Mouse (Mus musculus) right cerebral cortex, adult 2 months (tissue): ENCODE data around the gene Mfsd9.
"Not testable (repeated sequence)": the region's sequence is repeated elsewhere in the genome, so short reads cannot be mapped to it uniquely, and the experiment has no call there.

Experiments
- DNase-seq, 2 experiments: peaks; one replicate each; pipeline ENCODE4 v3.0.0; 2021 to 2022; ENCODE audit warnings: low spot score in 2 of 2

Mfsd9 gene

GRCm38 (mm10) chr1:40783450-40783849 lies 7.0 kb downstream of the Mfsd9 start:
- no peak for DNase-seq

DNA sequence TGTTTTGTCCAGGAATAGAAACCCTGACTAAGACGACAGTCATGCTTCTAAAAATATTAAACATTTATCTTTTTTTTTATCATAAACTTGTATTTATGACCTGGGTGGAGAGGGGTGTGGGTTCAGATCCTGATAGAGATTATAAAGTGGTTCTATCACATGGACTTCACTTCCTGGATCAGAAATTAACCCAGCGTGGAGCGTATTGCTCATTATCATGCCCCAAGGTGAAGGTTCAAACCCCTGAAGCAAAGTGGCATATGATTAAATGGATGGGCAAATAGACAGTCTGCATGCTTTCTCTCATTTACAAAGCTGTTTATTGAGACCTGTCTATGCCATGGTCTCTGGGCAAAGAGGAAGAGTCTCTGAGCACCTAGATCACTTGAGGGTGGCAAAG lies 13.7 kb downstream of the Mfsd9 start:
- no peak for DNase-seq

DNA sequence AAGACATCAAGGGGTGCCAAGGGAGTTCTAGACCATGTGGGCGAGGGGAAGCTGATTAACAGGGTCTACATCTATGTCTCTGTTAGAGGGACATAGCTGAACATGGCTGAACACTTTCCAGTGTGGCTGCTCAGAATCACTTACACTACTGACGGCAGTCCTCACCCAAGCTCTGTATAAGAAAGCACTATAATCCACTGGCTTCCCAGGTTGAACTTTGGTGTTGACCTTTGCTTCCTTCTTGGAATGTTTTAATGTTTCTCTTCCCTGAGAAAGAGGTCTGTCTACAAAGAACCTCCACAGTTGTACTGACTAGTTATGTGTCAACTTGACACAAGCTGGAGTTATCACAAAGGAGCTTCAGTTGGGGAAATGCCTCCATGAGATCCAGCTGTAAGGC lies 14.4 kb downstream of the Mfsd9 start:
- DNase-seq, result no peak

GRCm38 (mm10) chr1:40774040-40774439 lies 16.4 kb downstream of the Mfsd9 start:
- DNase-seq, result no peak

GRCm38 (mm10) chr1:40773234-40773633 lies 17.3 kb downstream of the Mfsd9 start:
- no peak for DNase-seq

GRCm38 (mm10) chr1:40771196-40771970 lies 19.1 kb downstream of the Mfsd9 start:
- DNase-seq, result no peak

GRCm38 (mm10) chr1:40769331-40769894 lies 21.1 kb downstream of the Mfsd9 start:
- no peak for DNase-seq

- peak; percentile 50 to 55 for DNase-seq
Measured at GRCm38 (mm10) chr1:40768606-40769005, 21.9 kb downstream of the Mfsd9 start.

- DNase-seq, result no peak
Measured at GRCm38 (mm10) chr1:40767588-40767987, 22.9 kb downstream of the Mfsd9 start.

GRCm38 (mm10) chr1:40765521-40765920 lies 25.0 kb downstream of the Mfsd9 start:
- DNase-seq, result no peak

- DNase-seq, result no peak
Measured at GRCm38 (mm10) chr1:40764701-40765275, 25.7 kb downstream of the Mfsd9 start.

- DNase-seq, result no peak
Measured at GRCm38 (mm10) chr1:40764042-40764441, 26.4 kb downstream of the Mfsd9 start.

DNA sequence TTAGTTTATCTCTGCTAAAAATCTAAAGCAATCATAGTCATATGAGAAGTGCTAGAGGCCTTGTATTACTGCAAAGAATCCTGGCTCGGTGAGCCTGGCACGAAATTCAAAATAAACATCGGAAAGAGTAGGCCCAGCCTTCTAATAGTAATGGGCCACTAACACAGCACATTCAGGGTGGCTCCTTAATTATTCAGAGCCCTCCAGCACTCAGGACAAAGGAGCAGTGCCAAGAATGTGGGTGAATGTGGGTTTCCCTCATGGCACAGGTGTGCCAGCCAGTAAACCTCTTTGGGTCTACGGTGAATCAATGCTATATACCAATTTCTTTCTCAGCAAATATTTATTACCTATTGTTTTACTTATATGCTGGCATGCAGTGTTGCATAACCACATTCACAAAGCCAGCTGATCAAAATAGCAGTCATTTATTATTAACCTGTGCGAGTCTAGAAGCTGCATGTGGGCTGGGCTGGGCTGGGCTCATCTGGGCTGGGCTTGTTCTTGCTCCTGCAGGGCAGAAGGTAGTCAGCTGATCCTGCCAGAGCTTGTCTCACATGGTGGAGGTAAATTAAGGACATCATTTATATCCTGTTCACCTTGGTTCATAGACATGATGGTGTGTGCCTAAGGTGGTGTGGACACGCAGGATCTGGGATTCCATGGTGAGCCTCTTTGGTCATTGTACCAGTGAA lies 30.6 kb downstream of the Mfsd9 start:
- no peak for DNase-seq

DNA sequence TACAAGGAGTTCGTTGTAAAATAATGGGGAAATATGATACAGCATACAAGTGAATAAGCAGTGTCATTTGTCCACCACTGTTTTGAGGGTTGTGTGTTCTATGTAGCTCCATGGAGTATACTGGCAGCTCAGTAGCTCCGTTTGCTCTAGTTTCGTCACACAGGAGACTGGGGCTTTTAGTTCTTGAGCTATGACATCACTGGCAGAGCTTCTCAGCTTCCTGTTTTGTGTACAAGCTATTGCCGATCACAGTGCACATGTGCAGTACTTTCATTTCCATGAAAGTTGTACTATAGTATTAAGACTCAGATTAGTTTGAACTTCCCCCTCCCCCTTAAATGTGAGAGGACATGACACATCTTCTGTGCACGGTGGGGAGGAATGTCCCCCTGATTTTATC lies 44.4 kb downstream of the Mfsd9 start:
- DNase-seq, result no peak

DNA sequence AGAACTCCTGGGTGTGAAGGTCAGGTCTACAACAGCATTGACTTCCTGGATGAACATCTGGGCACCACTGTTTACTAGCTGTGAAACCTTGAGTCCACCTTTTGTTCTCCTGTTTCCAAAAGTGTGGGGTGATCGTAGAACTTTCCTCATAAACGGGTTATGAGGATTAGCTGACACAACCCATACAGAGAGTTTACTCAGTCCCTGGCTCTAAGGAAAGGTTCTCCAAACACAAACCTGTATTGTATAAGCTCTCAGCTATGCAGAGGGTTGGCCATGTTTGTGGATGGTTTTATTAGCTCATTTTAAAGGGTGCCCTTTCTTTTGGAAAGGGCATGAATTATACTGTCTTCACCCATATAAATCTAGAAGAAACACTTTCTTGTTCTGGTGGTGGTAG lies 49.7 kb downstream of the Mfsd9 start:
- no peak for DNase-seq

DNA sequence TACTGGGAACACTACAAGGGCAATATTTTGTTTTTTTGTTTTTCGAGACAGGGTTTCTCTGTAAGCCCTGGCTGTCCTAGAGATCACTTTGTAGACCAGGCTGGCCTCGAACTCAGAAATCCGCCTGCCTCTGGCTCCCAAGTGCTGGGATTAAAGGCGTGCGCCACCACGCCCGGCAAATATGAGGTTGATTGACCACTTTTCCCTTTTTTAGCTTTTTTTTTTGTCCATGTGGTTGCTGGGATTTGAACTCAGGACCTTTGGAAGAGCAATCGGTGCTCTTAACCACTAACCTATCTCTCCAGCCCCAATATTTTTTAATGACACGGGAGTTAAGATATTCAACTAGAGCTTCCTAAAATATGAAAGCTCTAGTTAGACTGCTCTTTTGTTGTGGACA lies 52.2 kb downstream of the Mfsd9 start:
- DNase-seq, result not testable (repeated sequence)

GRCm38 (mm10) chr1:40737671-40738070 lies 52.8 kb downstream of the Mfsd9 start:
- DNase-seq, result no peak

DNA sequence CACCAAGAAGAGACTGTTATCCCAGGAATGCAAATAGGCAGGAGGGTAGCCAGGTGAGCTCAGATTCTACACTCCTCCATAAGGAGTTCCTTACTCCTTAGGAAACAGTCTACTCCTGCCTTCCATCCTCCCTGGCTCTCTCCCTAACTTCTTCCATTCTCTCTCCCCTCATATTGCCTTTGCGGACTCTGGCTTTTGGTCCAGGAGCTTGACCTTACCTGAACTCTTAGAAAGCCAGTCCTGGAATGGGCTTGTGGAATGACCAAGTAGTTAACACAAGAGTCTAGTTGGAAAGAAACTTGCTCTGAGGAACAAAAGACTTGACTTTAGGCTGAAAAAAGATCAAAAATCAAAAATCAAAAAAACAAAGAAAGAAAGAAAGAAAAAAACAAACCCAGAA lies 61.9 kb downstream of the Mfsd9 start:
- no peak for DNase-seq

GRCm38 (mm10) chr1:40727404-40727803 lies 63.1 kb downstream of the Mfsd9 start:
- no peak for DNase-seq

- no peak for DNase-seq
Measured at GRCm38 (mm10) chr1:40726051-40726450, 64.4 kb downstream of the Mfsd9 start.
